Mouse (Mus musculus) ES-Bruce4 (cell line): Measurements from ENCODE around the gene Aven. TPM values are rescaled to one million over a fixed set of nuclear protein-coding genes. Genes with fewer than 3 reads are reported as not detected.
A peak's percentile ranks its signal among the peaks of the same experiment; 100 is the strongest.

Source experiments
- H3K27ac ChIP-seq: 2 replicates; pipeline ENCODE4 v1.5.1; 2012; ENCODE audit warnings: low read length, inconsistent platforms; ENCODE audit not compliant: insufficient read depth
- H3K27me3 ChIP-seq: 2 replicates; pipeline ENCODE4 v1.6.1; 2012; ENCODE audit warnings: mild to moderate bottlenecking, low read length, inconsistent platforms; ENCODE audit not compliant: control insufficient read depth, poor library complexity, insufficient read depth, severe bottlenecking
- H3K36me3 ChIP-seq: 2 replicates; pipeline ENCODE4 v1.6.1; 2012; ENCODE audit warnings: inconsistent platforms, mild to moderate bottlenecking, low read length, moderate library complexity; ENCODE audit not compliant: control insufficient read depth, poor library complexity, insufficient read depth, severe bottlenecking
- H3K4me1 ChIP-seq: one replicate; pipeline ENCODE4 v1.8.1; 2011; ENCODE audit warnings: low read length; ENCODE audit not compliant: control insufficient read depth, insufficient read depth
- H3K4me3 ChIP-seq: 2 replicates; pipeline ENCODE4 v1.5.1; 2011; ENCODE audit warnings: low read depth, mild to moderate bottlenecking, low read length
- H3K9ac ChIP-seq: 2 replicates; pipeline ENCODE4 v1.6.1; 2012; ENCODE audit warnings: low read depth, mild to moderate bottlenecking, inconsistent platforms; ENCODE audit not compliant: poor library complexity, severe bottlenecking
- H3K9me3 ChIP-seq: replicated peaks from 2 replicates; pipeline ENCODE4 v1.6.1; 2012; ENCODE audit warnings: mild to moderate bottlenecking, low read length, inconsistent platforms; ENCODE audit not compliant: control insufficient read depth, poor library complexity, insufficient read depth, severe bottlenecking
- CTCF ChIP-seq: IDR thresholded peaks from one replicate; pipeline ENCODE4 v1.8.1; 2011; ENCODE audit warnings: low read depth, low read length
- EP300 ChIP-seq: IDR thresholded peaks from 2 replicates; pipeline ENCODE4 v1.6.1; 2011; ENCODE audit warnings: low read depth, low read length; ENCODE audit not compliant: insufficient read depth
- POLR2A ChIP-seq: IDR thresholded peaks from one replicate; pipeline ENCODE4 v1.8.1; 2011; ENCODE audit warnings: low read length; ENCODE audit not compliant: insufficient read depth
- polyA plus RNA-seq: library from polyadenylated mRNA; stranded (reverse); fragments of >200 nt; gene quantifications from 2 replicates; pipeline ENCODE4 v1.2.4, GENCODE M21; 2011; ENCODE audit warnings: low read depth; ENCODE audit not compliant: missing spikeins, insufficient read depth, insufficient read length

Gene Aven
- polyA plus RNA-seq, 1 experiment: 16.2 TPM

DNA sequence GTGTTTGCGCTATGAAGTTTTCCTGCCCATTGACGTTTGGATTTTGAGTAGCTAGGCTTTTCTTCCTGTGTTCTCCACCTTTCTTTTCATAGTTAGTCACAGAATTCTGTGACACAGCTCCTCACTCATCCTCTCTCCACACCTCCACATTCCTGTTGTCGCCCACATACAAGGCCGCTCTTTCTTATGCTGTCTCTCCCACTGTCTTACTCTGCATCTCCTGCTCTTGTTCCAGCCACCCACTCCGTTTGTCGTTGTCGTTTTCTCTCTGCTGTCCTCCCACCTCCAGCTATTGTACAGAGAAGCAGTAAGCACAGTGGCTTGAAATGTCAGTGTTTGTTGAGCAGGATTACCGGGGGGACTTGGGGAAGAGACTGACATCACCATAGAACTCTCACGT lies 139.8 kb downstream of the Aven start:
- Histone ChIP-seq H3K4me1 (no peaks in the 10 kb centered on the region), H3K4me3 (no peak overlapping the region), H3K9ac (no peak overlapping the region), H3K27me3 (no peaks in the 10 kb centered on the region), H3K27ac (no peak overlapping the region), H3K36me3 (peaks cover 3% of the 10 kb centered on the region; the same call in 1 of the 2 replicates), H3K9me3 (no peaks in the 10 kb centered on the region)
- no peak for TF ChIP-seq POLR2A
- no peak for TF ChIP-seq CTCF
- no peak for TF ChIP-seq EP300

DNA sequence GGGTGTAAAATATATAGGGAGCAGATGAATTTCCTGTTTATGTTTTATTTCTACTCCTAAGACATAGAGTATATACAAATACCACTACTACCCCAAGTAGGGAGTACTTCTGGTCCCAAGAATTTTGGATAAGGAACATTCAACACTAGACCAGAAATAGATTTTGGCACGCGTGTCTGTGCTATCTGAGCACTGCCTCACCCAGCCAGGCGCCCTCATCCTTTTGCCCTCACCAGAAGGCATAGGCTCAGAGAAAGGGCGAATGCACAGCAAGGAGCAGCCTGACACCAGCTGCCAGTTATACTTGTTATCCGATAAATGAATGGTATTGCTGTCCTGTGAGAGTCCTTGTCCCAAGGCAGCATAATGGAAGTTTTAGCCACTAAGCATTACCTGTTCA lies 144.4 kb downstream of the Aven start:
- Histone ChIP-seq H3K9ac (no peak overlapping the region), H3K27ac (no peak overlapping the region), H3K27me3 (no peaks in the 10 kb centered on the region), H3K9me3 (no peaks in the 10 kb centered on the region), H3K4me3 (no peak overlapping the region), H3K4me1 (no peaks in the 10 kb centered on the region), H3K36me3 (0 out of 2 replicates have a peak, but pooled peaks cover 1% of the 10 kb centered on the region)
- TF ChIP-seq POLR2A (no peak), CTCF (no peak), EP300 (no peak)

DNA sequence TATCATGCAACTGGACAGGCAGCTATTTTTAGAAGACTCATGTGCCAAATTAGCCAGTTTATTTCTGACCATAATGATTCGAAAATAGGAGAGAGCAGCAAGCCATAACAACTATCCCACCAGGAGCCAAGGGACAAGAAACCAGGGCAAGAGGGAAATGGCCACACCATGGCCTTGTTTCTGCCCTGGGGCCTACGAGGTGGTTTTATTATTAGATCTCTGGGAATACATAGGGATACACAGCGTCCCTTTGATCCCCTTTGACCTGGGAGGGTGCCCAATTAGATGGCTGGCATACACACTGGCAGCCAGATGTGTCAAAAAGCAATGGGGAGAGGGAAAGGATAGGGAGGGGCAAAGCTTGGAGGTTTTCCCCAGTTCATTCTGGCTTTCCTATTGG lies 161.1 kb downstream of the Aven start:
- Histone ChIP-seq H3K9me3 (no peaks in the 10 kb centered on the region), H3K9ac (no peak overlapping the region), H3K4me3 (no peak overlapping the region), H3K4me1 (no peaks in the 10 kb centered on the region), H3K27me3 (no peaks in the 10 kb centered on the region), H3K27ac (no peak overlapping the region), H3K36me3 (no peaks in the 10 kb centered on the region)
- no peak for TF ChIP-seq EP300
- no peak for TF ChIP-seq CTCF
- TF ChIP-seq POLR2A: no peak

DNA sequence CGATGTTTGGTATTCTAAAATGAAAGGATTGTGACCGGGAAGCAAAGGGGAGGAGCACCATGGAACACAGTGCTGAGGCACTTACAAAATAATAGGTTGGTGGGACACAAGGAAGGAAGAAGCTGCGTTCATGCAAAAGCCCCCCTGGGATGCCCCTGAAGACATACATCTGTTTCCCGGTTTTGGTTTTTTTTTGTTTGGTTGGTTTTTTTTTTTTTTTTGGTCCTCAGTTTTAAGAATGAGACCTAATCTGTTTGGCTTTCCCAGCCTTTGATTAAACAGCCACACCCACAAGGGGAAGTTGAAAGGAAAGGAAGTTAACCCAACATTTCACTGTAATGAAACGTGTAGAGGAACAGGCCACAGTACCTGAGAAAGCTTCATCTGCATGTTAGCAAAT lies 163.4 kb downstream of the Aven start:
- no peak for TF ChIP-seq CTCF
- no peak for TF ChIP-seq POLR2A
- no peak for TF ChIP-seq EP300

DNA sequence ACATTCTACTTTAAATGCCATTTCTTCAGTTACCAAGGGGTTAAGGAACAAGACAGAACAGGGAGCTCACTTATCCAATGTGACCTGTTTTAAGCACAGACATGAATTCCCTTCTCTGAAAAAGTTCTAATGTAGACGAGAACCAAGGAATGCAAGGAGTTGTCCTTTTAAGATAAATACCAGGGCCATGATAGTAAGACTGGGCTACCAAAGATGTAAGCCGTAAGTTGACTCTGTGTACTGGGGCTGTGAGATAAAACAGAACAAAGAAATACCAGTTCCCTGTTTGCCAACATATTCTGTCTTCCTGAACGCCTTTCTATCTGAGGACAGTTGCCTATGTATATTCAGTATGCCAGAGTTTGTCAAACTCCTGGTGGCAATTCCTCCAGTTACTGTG lies 176.7 kb downstream of the Aven start:
- Histone ChIP-seq H3K9me3 (peaks cover 6% of the 10 kb centered on the region; the same call in 1 of the 2 replicates), H3K9ac (no peak overlapping the region), H3K27ac (no peak overlapping the region), H3K4me1 (no peaks in the 10 kb centered on the region), H3K27me3 (no peaks in the 10 kb centered on the region), H3K4me3 (no peak overlapping the region), H3K36me3 (no peaks in the 10 kb centered on the region)
- no peak for TF ChIP-seq POLR2A
- no peak for TF ChIP-seq EP300
- no peak for TF ChIP-seq CTCF

More for the DNA sequence above, 163.4 kb downstream of the Aven start:
- Histone ChIP-seq H3K4me1 (no peaks in the 10 kb centered on the region), H3K9me3 (no peaks in the 10 kb centered on the region), H3K4me3 (no peak overlapping the region), H3K27me3 (no peaks in the 10 kb centered on the region), H3K36me3 (no peaks in the 10 kb centered on the region), H3K27ac (no peak overlapping the region), H3K9ac (no peak overlapping the region)

DNA sequence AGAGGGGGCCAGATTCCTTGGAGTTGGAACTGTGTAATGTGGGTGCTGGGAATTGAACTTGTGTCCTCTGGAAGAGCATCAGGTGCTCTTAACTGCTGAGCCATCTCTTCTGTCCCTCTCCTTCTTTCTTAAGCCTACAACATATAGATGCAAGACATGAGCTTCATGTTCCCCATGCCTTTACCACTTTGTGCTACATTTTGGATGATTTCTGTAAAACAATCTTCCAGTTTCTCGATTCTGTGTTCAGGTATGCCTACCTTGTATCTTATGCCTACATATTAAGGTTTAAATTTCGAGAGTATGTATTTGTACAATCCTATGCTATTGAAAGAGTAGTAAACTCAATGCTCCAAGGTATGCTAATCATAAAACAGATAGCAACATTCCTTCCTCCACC lies 183.4 kb downstream of the Aven start:
- Histone ChIP-seq H3K27ac (peak overlapping the region; percentile 82), H3K36me3 (no peaks in the 10 kb centered on the region), H3K4me1 (no peaks in the 10 kb centered on the region), H3K4me3 (no peak overlapping the region), H3K9ac (no peak overlapping the region), H3K27me3 (no peaks in the 10 kb centered on the region), H3K9me3 (peaks cover 6% of the 10 kb centered on the region; the same call in 1 of the 2 replicates)
- no peak for TF ChIP-seq EP300
